22 mouse cellular contexts compared by ENCODE assay signal in genomic region chr3:84397976-84398375, GRCm38 (mm10).
DNase-seq lines count a peak whose midpoint lies in the region; ATAC-seq and TF ChIP-seq lines count a peak whose summit lies in the region.
"Had no signal": no experiment of that assay in that cellular context is flagged by ENCODE, and none has a peak within 500 bp of the region (broad histone marks: within the 10 kb centered on the region; RNA-seq: fewer than 3 reads in every experiment).

No protein-coding gene starts in this region.

- peak; percentile 36 for DNase-seq in midbrain, postnatal 0 days (ENCODE audit: low spot score)
- DNase-seq in cerebellum, adult 9-11 months, result no peak
- DNase-seq: adrenal gland, adult 2 months; adrenal gland, postnatal 14 days; cerebellum, adult 11-12 months; cerebellum, adult 8-10 months; cerebellum, postnatal 14 days; gastrocnemius, postnatal 10 days; gastrocnemius, postnatal 36 days; heart, adult 2 months had no signal

- H3K36me3 ChIP-seq in hindbrain, embryonic 15.5 days, result no peaks in the 10 kb centered on the region
- H3K36me3 ChIP-seq in hindbrain, embryonic 12.5 days, result no peaks in the 10 kb centered on the region
- no peaks in the 10 kb centered on the region for H3K36me3 ChIP-seq in midbrain, postnatal 0 days (ENCODE audit: insufficient read depth, low read length)
- H3K36me3 ChIP-seq in midbrain, embryonic 13.5 days, result no peaks in the 10 kb centered on the region
- H3K36me3 ChIP-seq in hindbrain, embryonic 16.5 days (ENCODE audit: control insufficient read depth, insufficient read depth, low read length), result no peaks in the 10 kb centered on the region
- H3K36me3 ChIP-seq in neural tube, embryonic 14.5 days (ENCODE audit: control insufficient read depth, insufficient read depth, low read length), result no peaks in the 10 kb centered on the region
- H3K36me3 ChIP-seq: forebrain, embryonic 10.5 days; heart, embryonic 10.5 days; heart, embryonic 13.5 days had no signal

- WGBS in hindbrain, embryonic 15.5 days, result 27% methylated on average over 4 of the region's 4 CpGs
- 42% methylated on average over 4 of the region's 4 CpGs for WGBS in hindbrain, embryonic 12.5 days
- 32% methylated on average over 4 of the region's 4 CpGs for WGBS in midbrain, postnatal 0 days
- WGBS in midbrain, embryonic 13.5 days, result 41% methylated on average over 4 of the region's 4 CpGs
- WGBS in hindbrain, embryonic 16.5 days, result 37% methylated on average over 4 of the region's 4 CpGs
- 17% methylated on average over 4 of the region's 4 CpGs for WGBS in neural tube, embryonic 14.5 days

- H3K4me1 ChIP-seq in hindbrain, embryonic 15.5 days (replicated peaks), result no peaks in the 10 kb centered on the region
- H3K4me1 ChIP-seq in hindbrain, embryonic 12.5 days, result peaks cover 4% of the 10 kb centered on the region; the same call in 1 of the 2 replicates
- no peaks in the 10 kb centered on the region for H3K4me1 ChIP-seq in midbrain, postnatal 0 days (ENCODE audit: insufficient read depth, low read length)
- H3K4me1 ChIP-seq in midbrain, embryonic 13.5 days (replicated peaks), result peaks cover 6% of the 10 kb centered on the region; the same call in 1 of the 2 replicates
- H3K4me1 ChIP-seq in hindbrain, embryonic 16.5 days (ENCODE audit: control insufficient read depth, insufficient read depth, low read depth, low read length), result peaks cover 6% of the 10 kb centered on the region; the same call in 1 of the 2 replicates
- H3K4me1 ChIP-seq in neural tube, embryonic 14.5 days (ENCODE audit: control insufficient read depth, insufficient read depth, low read length), result no peaks in the 10 kb centered on the region
- H3K4me1 ChIP-seq: forebrain, embryonic 13.5 days had no signal

- ATAC-seq in hindbrain, embryonic 15.5 days (ENCODE audit: low FRiP score, low read depth), result peak; percentile 74; the same call in 1 of the 2 replicates
- ATAC-seq in hindbrain, embryonic 12.5 days (ENCODE audit: low FRiP score), result no peak
- no peak for ATAC-seq in midbrain, postnatal 0 days (ENCODE audit: low FRiP score)
- ATAC-seq in midbrain, embryonic 13.5 days, result no peak
- ATAC-seq in hindbrain, embryonic 16.5 days, result peak; percentile 67
- ATAC-seq in neural tube, embryonic 14.5 days (ENCODE audit: low read depth), result peak; percentile 86
- no peak for ATAC-seq in inflammation-experienced regulatory T-cells, adult 6 months
- ATAC-seq: CD4-positive, CD25-positive, alpha-beta regulatory T cell, adult 4 months; forebrain, embryonic 13.5 days; forebrain, embryonic 16.5 days had no signal

- no peak overlapping the region for H3K9ac ChIP-seq in hindbrain, embryonic 15.5 days
- no peak overlapping the region for H3K9ac ChIP-seq in hindbrain, embryonic 12.5 days
- H3K9ac ChIP-seq in midbrain, postnatal 0 days (replicated peaks; ENCODE audit: low read length, poor library complexity, severe bottlenecking), result no peak overlapping the region
- H3K9ac ChIP-seq in midbrain, embryonic 13.5 days (replicated peaks), result no peak overlapping the region
- H3K9ac ChIP-seq in hindbrain, embryonic 16.5 days (ENCODE audit: low read depth, low read length), result no peak overlapping the region
- no peak overlapping the region for H3K9ac ChIP-seq in neural tube, embryonic 14.5 days (replicated peaks; ENCODE audit: low read depth, low read length)
- H3K9ac ChIP-seq: forebrain, embryonic 13.5 days; heart, embryonic 13.5 days had no signal

- no peak for TF ChIP-seq CTCF in midbrain, postnatal 0 days (IDR thresholded peaks at IDR 0.05)

- H3K9me3 ChIP-seq in hindbrain, embryonic 15.5 days, result no peaks in the 10 kb centered on the region
- no peaks in the 10 kb centered on the region for H3K9me3 ChIP-seq in hindbrain, embryonic 12.5 days (replicated peaks)
- no peaks in the 10 kb centered on the region for H3K9me3 ChIP-seq in midbrain, postnatal 0 days (ENCODE audit: low read length)
- no peaks in the 10 kb centered on the region for H3K9me3 ChIP-seq in midbrain, embryonic 13.5 days
- H3K9me3 ChIP-seq in hindbrain, embryonic 16.5 days (ENCODE audit: control insufficient read depth, low read length), result no peaks in the 10 kb centered on the region
- H3K9me3 ChIP-seq in neural tube, embryonic 14.5 days (ENCODE audit: control insufficient read depth, low read length), result no peaks in the 10 kb centered on the region
- H3K9me3 ChIP-seq: forebrain, embryonic 10.5 days; forebrain, embryonic 13.5 days; heart, embryonic 10.5 days; heart, embryonic 13.5 days had no signal

- no peaks in the 10 kb centered on the region for H3K27me3 ChIP-seq in hindbrain, embryonic 15.5 days
- H3K27me3 ChIP-seq in hindbrain, embryonic 12.5 days, result no peaks in the 10 kb centered on the region
- H3K27me3 ChIP-seq in midbrain, postnatal 0 days (ENCODE audit: insufficient read depth, low read length), result no peaks in the 10 kb centered on the region
- H3K27me3 ChIP-seq in midbrain, embryonic 13.5 days, result no peaks in the 10 kb centered on the region
- H3K27me3 ChIP-seq in hindbrain, embryonic 16.5 days (replicated peaks; ENCODE audit: control insufficient read depth, insufficient read depth, low read length), result no peaks in the 10 kb centered on the region
- H3K27me3 ChIP-seq in neural tube, embryonic 14.5 days (ENCODE audit: control insufficient read depth, insufficient read depth, low read length), result no peaks in the 10 kb centered on the region
- H3K27me3 ChIP-seq: forebrain, embryonic 13.5 days had no signal

- H3K4me3 ChIP-seq in hindbrain, embryonic 15.5 days, result no peak overlapping the region
- no peak overlapping the region for H3K4me3 ChIP-seq in hindbrain, embryonic 12.5 days
- no peak overlapping the region for H3K4me3 ChIP-seq in midbrain, postnatal 0 days (ENCODE audit: low read depth, low read length)
- no peak overlapping the region for H3K4me3 ChIP-seq in midbrain, embryonic 13.5 days (replicated peaks)
- H3K4me3 ChIP-seq in hindbrain, embryonic 16.5 days (ENCODE audit: low read length), result no peak overlapping the region
- no peak overlapping the region for H3K4me3 ChIP-seq in neural tube, embryonic 14.5 days (ENCODE audit: low read depth, low read length)
- H3K4me3 ChIP-seq: forebrain, embryonic 10.5 days; forebrain, embryonic 13.5 days; heart, adult 2 months; heart, embryonic 10.5 days; heart, embryonic 13.5 days had no signal

- H3K4me2 ChIP-seq in hindbrain, embryonic 15.5 days, result no peak overlapping the region
- no peak overlapping the region for H3K4me2 ChIP-seq in hindbrain, embryonic 12.5 days (replicated peaks)
- H3K4me2 ChIP-seq in midbrain, postnatal 0 days (ENCODE audit: low read depth, low read length, poor library complexity, severe bottlenecking), result no peak overlapping the region
- no peak overlapping the region for H3K4me2 ChIP-seq in midbrain, embryonic 13.5 days (replicated peaks)
- H3K4me2 ChIP-seq in hindbrain, embryonic 16.5 days (ENCODE audit: low read length), result no peak overlapping the region
- H3K4me2 ChIP-seq in neural tube, embryonic 14.5 days (ENCODE audit: low read depth, low read length), result no peak overlapping the region
- H3K4me2 ChIP-seq: forebrain, embryonic 13.5 days; heart, embryonic 13.5 days had no signal

- H3K27ac ChIP-seq in hindbrain, embryonic 15.5 days (replicated peaks), result no peak overlapping the region
- H3K27ac ChIP-seq in hindbrain, embryonic 12.5 days, result no peak overlapping the region
- no peak overlapping the region for H3K27ac ChIP-seq in midbrain, postnatal 0 days (ENCODE audit: low read depth, low read length)
- no peak overlapping the region for H3K27ac ChIP-seq in midbrain, embryonic 13.5 days
- H3K27ac ChIP-seq in hindbrain, embryonic 16.5 days (ENCODE audit: low read depth, low read length), result no peak overlapping the region
- H3K27ac ChIP-seq in neural tube, embryonic 14.5 days (ENCODE audit: low read depth, low read length), result peak overlapping the region; percentile 62; the same call in 1 of the 2 replicates
- H3K27ac ChIP-seq: forebrain, embryonic 10.5 days; forebrain, embryonic 13.5 days; heart, adult 2 months; heart, embryonic 10.5 days; heart, embryonic 13.5 days had no signal

Comparison
In these comparisons a context has a peak if more than half of its experiments do, and no peak if none do; other contexts are left out.
1. ATAC-seq: peak in hindbrain, embryonic 15.5 days (single experiment), hindbrain, embryonic 16.5 days (single experiment) and neural tube, embryonic 14.5 days (single experiment); none in hindbrain, embryonic 12.5 days (single experiment), midbrain, postnatal 0 days (single experiment), midbrain, embryonic 13.5 days (single experiment) and inflammation-experienced regulatory T-cells, adult 6 months (single experiment).